In the genomic region with DNA sequence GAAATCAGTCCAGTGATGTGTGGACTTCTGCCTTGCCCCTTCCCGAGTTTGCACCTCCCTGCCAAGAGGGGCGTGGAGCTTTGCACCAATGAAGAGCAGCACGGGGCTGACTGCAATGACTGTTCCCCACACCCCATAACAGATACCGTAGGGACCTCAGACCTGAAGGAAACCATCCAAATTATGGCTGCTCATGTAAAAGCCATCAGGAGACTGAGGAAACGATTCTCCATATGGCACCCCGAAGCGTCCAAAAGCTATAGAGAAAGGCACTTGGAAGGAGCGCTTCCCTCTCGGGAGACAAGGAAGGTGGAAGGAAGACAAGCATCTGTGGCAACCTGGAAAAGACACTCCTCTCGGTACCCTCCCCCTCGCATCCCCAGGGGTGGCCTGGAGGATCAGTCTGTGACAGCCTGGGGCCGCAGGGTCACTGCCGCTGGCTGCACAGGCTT, we compare ENCODE assay signal across 8 mouse cellular contexts.
DNase-seq lines count a peak whose midpoint lies in the region; ATAC-seq lines count a peak whose summit lies in the region.

No protein-coding gene starts in this region.

- no peak for ATAC-seq in heart, embryonic 15.5 days (replicated peaks; ENCODE audit: insufficient number of reproducible peaks, insufficient read depth, low FRiP score, low read depth)
- ATAC-seq in hindbrain, embryonic 16.5 days = no peak
- no peak for ATAC-seq in midbrain, embryonic 14.5 days (ENCODE audit: low FRiP score, low TSS enrichment)

- H3K36me3 ChIP-seq in heart, embryonic 15.5 days = no peaks in the 10 kb centered on the region
- no peaks in the 10 kb centered on the region for H3K36me3 ChIP-seq in hindbrain, embryonic 16.5 days (ENCODE audit: control insufficient read depth, insufficient read depth, low read length)
- H3K36me3 ChIP-seq in midbrain, embryonic 14.5 days (ENCODE audit: control insufficient read depth, insufficient read depth, low read length) = no peaks in the 10 kb centered on the region

- 36% methylated on average over 13 of the region's 13 CpGs for WGBS in heart, embryonic 15.5 days
- WGBS in hindbrain, embryonic 16.5 days = 26% methylated on average over 13 of the region's 13 CpGs
- WGBS in midbrain, embryonic 14.5 days = 26% methylated on average over 13 of the region's 13 CpGs

- 0 out of 2 replicates have a peak, but pooled peaks cover 29% of the 10 kb centered on the region for H3K27me3 ChIP-seq in heart, embryonic 15.5 days
- H3K27me3 ChIP-seq in hindbrain, embryonic 16.5 days (replicated peaks; ENCODE audit: control insufficient read depth, insufficient read depth, low read length) = no peaks in the 10 kb centered on the region
- H3K27me3 ChIP-seq in midbrain, embryonic 14.5 days (ENCODE audit: control insufficient read depth, insufficient read depth, low read length) = no peaks in the 10 kb centered on the region

- peak overlapping the region; percentile 14; the same call in 1 of the 2 replicates for H3K4me2 ChIP-seq in heart, embryonic 15.5 days
- peak overlapping the region; percentile 24 for H3K4me2 ChIP-seq in hindbrain, embryonic 16.5 days (ENCODE audit: low read length)
- H3K4me2 ChIP-seq in midbrain, embryonic 14.5 days (ENCODE audit: low read length) = peak overlapping the region; percentile 15; the same call in 1 of the 2 replicates

- no peak for DNase-seq in heart, adult 18-20 months
- DNase-seq in cerebellum, postnatal 25 days = peak; percentile 37 to 52
- no peak for DNase-seq in midbrain, embryonic 14.5 days
- no peak for DNase-seq in B cell, adult 2 months
- no peak for DNase-seq in adipocyte (ENCODE audit: low spot score)
- no peak for DNase-seq in urinary bladder, postnatal 4 days (ENCODE audit: low spot score in 2 of 2)

- H3K9ac ChIP-seq in heart, embryonic 15.5 days = no peak overlapping the region
- H3K9ac ChIP-seq in hindbrain, embryonic 16.5 days (ENCODE audit: low read depth, low read length) = no peak overlapping the region
- no peak overlapping the region for H3K9ac ChIP-seq in midbrain, embryonic 14.5 days (replicated peaks; ENCODE audit: low read length)

- no peaks in the 10 kb centered on the region for H3K9me3 ChIP-seq in heart, embryonic 15.5 days (replicated peaks)
- no peaks in the 10 kb centered on the region for H3K9me3 ChIP-seq in hindbrain, embryonic 16.5 days (ENCODE audit: control insufficient read depth, low read length)
- no peaks in the 10 kb centered on the region for H3K9me3 ChIP-seq in midbrain, embryonic 14.5 days (ENCODE audit: control insufficient read depth, low read length)

- no peak overlapping the region for H3K27ac ChIP-seq in heart, embryonic 15.5 days
- H3K27ac ChIP-seq in hindbrain, embryonic 16.5 days (ENCODE audit: low read depth, low read length) = no peak overlapping the region
- H3K27ac ChIP-seq in midbrain, embryonic 14.5 days (replicated peaks; ENCODE audit: low read depth, low read length) = no peak overlapping the region

- no peak overlapping the region for H3K4me3 ChIP-seq in heart, embryonic 15.5 days
- H3K4me3 ChIP-seq in hindbrain, embryonic 16.5 days (ENCODE audit: low read length) = no peak overlapping the region
- no peak overlapping the region for H3K4me3 ChIP-seq in midbrain, embryonic 14.5 days (replicated peaks; ENCODE audit: low read depth, low read length)

- peaks cover 14% of the 10 kb centered on the region; the same call in 1 of the 2 replicates for H3K4me1 ChIP-seq in heart, embryonic 15.5 days (replicated peaks)
- peaks cover 16% of the 10 kb centered on the region for H3K4me1 ChIP-seq in hindbrain, embryonic 16.5 days (ENCODE audit: control insufficient read depth, insufficient read depth, low read depth, low read length)
- peaks cover 12% of the 10 kb centered on the region for H3K4me1 ChIP-seq in midbrain, embryonic 14.5 days (ENCODE audit: control insufficient read depth, insufficient read depth, low read length)

Comparison
In these comparisons a context has a peak if more than half of its experiments do, and no peak if none do; other contexts are left out.
1. DNase-seq: peak in cerebellum, postnatal 25 days (2 of 2); none in heart, adult 18-20 months (0 of 2), midbrain, embryonic 14.5 days (single experiment), B cell, adult 2 months (0 of 2), adipocyte (single experiment) and urinary bladder, postnatal 4 days (0 of 2).
2. Peak in every context shown above with its lines, with median percentiles within 50 percentile points of each other: H3K4me2 ChIP-seq.